Mouse (Mus musculus) brain, embryonic 14.5 days (tissue): ENCODE results near the gene Csnk1e. TPM values are rescaled to one million over a fixed set of nuclear protein-coding genes. Genes with fewer than 3 reads are reported as not detected.

ENCODE experiments used
- DNase-seq: peaks from one replicate; pipeline ENCODE4 v3.0.0-alpha.2; 2011; ENCODE audit warnings: low read depth
- CTCF ChIP-seq: fragments of 200-500 bp; IDR thresholded peaks from 2 replicates; pipeline ENCODE4 v1.5.1; 2012; ENCODE audit warnings: inconsistent platforms, mild to moderate bottlenecking, moderate library complexity, borderline replicate concordance; ENCODE audit not compliant: insufficient read depth, insufficient read length; ENCODE audit errors: extremely low read depth
- POLR2A ChIP-seq: fragments of 200-500 bp; IDR thresholded peaks from 2 replicates; pipeline ENCODE4 v1.6.1; 2012; ENCODE audit warnings: mild to moderate bottlenecking, inconsistent platforms, borderline replicate concordance; ENCODE audit not compliant: poor library complexity, insufficient read depth, insufficient read length, severe bottlenecking; ENCODE audit errors: extremely low read depth
- polyA plus RNA-seq: library from polyadenylated mRNA; depleted of rRNA; stranded (reverse); fragments of >200 nt; gene quantifications from 2 replicates; pipeline ENCODE4 v1.2.3, GENCODE M21; 2012

The Csnk1e gene
- polyA plus RNA-seq, 1 experiment = 452 TPM

- no peak for DNase-seq
- no peak for TF ChIP-seq CTCF
- no peak for TF ChIP-seq POLR2A
Measured at GRCm38 (mm10) chr15:79440651-79441330, 14.6 kb downstream of the Csnk1e start.

GRCm38 (mm10) chr15:79440223-79440622 lies 15.1 kb downstream of the Csnk1e start:
- TF ChIP-seq CTCF (no peak), POLR2A (no peak)
- DNase-seq = peak; percentile 62

GRCm38 (mm10) chr15:79439386-79439785 lies 16.0 kb downstream of the Csnk1e start:
- no peak for DNase-seq
- TF ChIP-seq POLR2A = no peak
- no peak for TF ChIP-seq CTCF

DNA sequence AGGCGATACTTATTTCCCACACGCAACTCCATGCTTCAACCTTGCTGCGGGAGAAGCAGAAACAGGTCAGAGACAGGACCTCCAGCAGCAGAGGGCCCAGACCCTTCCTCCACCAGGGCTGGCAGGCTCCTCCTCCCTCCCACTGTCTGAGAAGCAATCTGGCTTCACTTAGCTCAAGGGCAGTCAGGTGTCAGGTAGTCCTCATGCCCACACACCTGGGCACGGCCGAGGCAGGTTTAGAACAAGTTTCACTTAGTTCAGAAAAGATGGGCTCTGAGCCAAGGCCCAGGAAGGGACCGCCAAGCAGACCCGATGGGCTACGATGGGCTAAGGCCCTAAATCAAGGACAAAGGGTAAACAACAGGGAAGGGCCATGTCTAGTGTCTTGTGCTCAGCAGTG lies 16.6 kb downstream of the Csnk1e start:
- TF ChIP-seq CTCF = no peak
- TF ChIP-seq POLR2A = no peak
- DNase-seq = no peak

DNA sequence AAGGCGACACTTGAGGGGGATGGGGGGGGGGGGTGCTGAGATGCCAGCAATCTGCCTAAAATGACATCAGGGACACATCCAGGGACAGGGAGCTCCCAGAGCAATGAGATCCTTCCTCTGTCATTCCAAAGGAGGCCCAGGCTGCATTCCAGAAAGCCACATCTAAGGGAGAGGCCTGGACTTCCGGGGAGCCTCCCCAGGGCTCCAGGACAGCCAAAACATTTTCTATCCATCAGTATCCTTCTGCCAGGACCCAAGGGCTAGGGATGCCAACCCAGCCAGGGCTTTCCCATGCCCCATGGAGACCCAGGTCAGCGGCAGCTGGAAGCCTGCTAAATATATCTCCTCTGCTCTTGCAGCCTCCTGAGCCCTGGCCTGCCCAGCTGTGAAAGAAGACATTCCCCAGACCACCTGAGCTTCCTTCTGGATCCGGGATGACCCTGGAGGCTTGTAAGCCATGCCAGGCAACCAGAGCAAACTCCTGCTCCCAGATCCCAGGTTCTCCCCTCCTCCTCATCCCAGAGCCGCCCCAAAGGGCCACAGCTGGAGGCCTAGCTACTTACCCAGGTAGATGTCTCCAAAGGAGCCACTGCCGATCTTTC lies 17.1 kb downstream of the Csnk1e start:
- no peak for DNase-seq
- no peak for TF ChIP-seq POLR2A
- TF ChIP-seq CTCF = no peak

DNA sequence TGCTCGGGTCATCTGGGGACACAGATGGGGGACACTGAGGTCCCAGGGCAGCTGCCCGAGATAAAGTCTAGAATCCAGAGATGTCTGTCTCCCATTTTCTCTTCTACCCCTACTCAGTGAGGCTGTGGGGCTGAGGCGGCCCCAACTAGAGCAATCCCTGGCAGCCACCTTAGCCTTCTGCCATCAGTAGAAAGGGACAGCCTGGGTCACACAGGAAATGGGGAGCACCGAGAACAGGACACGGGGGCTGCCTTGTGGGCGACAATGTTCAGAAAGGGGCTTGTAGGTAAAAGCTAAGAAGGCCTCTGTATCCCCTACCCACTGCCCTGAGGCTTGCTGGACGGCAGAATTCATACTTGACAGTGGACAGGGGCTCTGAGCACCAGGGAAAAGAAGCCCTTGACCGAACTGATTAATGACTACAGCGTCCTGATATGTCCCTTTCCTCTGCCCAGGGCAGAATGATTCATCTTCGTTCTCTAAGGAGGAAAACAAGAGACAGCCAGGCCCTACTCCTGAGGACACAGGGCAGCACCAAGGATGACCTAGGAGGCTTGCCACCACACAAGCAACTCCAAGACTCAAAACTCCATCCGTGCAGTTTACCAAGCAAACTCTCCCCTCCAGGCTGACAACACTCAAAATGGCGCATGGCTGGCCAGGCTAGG lies 17.7 kb downstream of the Csnk1e start:
- DNase-seq = no peak
- TF ChIP-seq POLR2A = no peak
- TF ChIP-seq CTCF = no peak

DNA sequence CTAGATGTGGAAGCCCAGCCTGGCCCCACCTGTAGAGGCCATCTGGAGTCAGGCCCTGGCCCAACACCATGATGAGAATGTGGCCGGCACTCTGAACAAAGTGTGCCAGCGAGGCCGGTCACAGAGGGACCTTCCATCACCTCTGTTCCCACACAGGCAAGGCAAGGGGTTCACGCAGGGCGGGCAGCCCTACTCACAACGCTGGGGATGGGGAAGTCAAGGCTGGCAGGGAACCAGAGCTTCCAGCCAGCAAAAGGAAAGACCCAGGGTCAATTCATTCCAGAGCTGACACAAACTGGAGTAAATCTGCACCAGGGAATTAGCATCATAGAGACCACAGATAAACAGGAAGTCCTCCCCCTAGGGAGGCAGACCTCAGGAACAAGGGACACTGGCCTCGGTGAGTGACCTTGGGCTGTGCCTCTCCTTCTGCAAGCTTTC lies 18.9 kb downstream of the Csnk1e start:
- no peak for DNase-seq
- TF ChIP-seq POLR2A (no peak), CTCF (no peak)

DNA sequence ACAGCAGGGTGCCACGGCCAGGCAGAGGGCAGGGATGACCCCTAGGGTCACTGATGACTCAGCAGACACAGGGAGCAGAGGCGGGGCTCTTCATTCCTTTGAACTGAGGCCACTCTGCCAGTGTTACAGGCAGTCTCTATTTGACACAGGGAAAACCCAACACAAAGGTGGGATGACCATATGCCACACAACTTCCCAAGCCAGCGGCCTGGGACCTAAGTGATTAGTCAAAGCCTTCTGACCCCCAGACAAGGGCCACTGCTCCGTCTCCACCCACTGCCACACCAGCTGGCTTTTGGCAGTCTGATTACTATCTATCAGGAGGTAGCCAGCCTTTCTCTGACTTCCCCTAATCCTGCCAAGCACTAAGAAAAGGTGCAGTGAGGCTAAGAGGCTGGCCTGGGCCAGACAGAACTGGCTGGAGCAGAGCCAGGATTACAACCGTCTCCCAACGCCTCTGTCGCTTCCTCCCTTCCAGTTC lies 20.1 kb downstream of the Csnk1e start:
- peak; percentile 40 for DNase-seq

GRCm38 (mm10) chr15:79432892-79433291 lies 22.5 kb downstream of the Csnk1e start:
- peak; percentile 31 for DNase-seq
- TF ChIP-seq CTCF (no peak), POLR2A (no peak)

More for the DNA sequence above, 20.1 kb downstream of the Csnk1e start:
- TF ChIP-seq POLR2A (no peak), CTCF (no peak)

DNA sequence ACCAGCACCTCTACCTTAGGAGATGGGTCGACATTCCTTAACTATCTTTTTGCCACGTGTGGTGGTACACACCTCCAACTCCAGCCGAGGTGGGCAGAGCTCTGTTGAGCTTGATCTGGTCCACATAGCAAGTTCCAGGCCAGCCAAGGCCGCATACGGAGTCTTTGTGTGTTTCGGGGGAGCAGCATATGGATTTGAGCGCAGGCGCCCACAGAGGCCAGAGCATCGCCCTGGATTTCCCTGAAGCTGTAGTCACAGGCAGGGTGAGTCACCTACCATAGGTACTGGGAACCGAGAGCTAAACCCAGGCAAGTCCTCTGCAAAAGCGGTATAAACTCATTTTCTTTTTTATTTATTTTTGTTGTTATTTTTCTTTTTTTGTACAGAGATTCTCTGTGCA lies 23.0 kb downstream of the Csnk1e start:
- DNase-seq = no peak
- TF ChIP-seq CTCF (no peak), POLR2A (no peak)

DNA sequence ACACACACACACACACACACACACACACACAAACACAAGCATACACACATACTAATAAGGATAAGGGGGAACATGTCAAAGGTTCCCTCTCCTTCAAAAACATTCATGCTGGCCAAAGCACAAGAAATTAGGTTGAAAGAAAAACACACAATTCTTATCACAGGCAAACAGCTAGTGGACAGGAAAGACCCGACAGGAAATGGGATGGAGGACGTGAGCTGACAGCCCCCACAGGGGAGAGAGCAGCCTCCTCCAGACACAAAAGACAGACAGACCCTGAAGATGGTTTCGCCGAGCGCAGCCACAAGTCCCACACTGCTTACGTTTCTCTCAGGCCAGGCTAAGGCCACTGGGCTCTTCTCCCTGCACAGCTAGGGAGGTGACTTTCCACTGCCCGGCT lies 23.4 kb downstream of the Csnk1e start:
- TF ChIP-seq POLR2A (no peak), CTCF (no peak)
- DNase-seq = no peak
